Mouse (Mus musculus): ENCODE data around the gene Dlgap1. TPM values are rescaled to one million over a fixed set of nuclear protein-coding genes. Genes with fewer than 3 reads are reported as not detected.
A peak's percentile ranks its signal among the peaks of the same experiment; 100 is the strongest.
"Not testable (repeated sequence)": the region's sequence is repeated elsewhere in the genome, so short reads cannot be mapped to it uniquely, and the experiment has no call there.

The Dlgap1 gene
- polyA plus RNA-seq, 1 experiment from 2014 or later = 1.3 TPM

- no peak overlapping the region for H3K4me2 ChIP-seq (ENCODE audit: low read depth, low read length)
- no peak overlapping the region for H3K4me3 ChIP-seq (ENCODE audit: low read length)
- no peak overlapping the region for H3K9ac ChIP-seq (ENCODE audit: low read depth, low read length)
- H3K27me3 ChIP-seq (replicated peaks; ENCODE audit: control insufficient read depth, insufficient read depth, low read length) = no peaks in the 10 kb centered on the region
- 84% methylated on average over 2 of the region's 2 CpGs for WGBS
- H3K36me3 ChIP-seq (ENCODE audit: control insufficient read depth, insufficient read depth, low read length) = no peaks in the 10 kb centered on the region
- no peak for ATAC-seq
- H3K4me1 ChIP-seq (ENCODE audit: control insufficient read depth, insufficient read depth, low read length) = 0 out of 2 replicates have a peak, but pooled peaks cover 4% of the 10 kb centered on the region
- no peaks in the 10 kb centered on the region for H3K9me3 ChIP-seq (ENCODE audit: control insufficient read depth, low read length)
- H3K27ac ChIP-seq (ENCODE audit: low read length) = no peak overlapping the region
Observed at GRCm38 (mm10) chr17:70828569-70828968, 859.7 kb downstream of the Dlgap1 start.

GRCm38 (mm10) chr17:70829217-70829616 lies 860.3 kb downstream of the Dlgap1 start:
- no peak overlapping the region for H3K4me3 ChIP-seq (ENCODE audit: low read length)
- H3K27ac ChIP-seq (ENCODE audit: low read length) = no peak overlapping the region
- H3K9ac ChIP-seq (ENCODE audit: low read depth, low read length) = no peak overlapping the region
- no peak for ATAC-seq
- no peaks in the 10 kb centered on the region for H3K9me3 ChIP-seq (ENCODE audit: control insufficient read depth, low read length)
- H3K4me2 ChIP-seq (ENCODE audit: low read depth, low read length) = no peak overlapping the region
- WGBS = 86% methylated on average over 6 of the region's 6 CpGs
- 0 out of 2 replicates have a peak, but pooled peaks cover 6% of the 10 kb centered on the region for H3K4me1 ChIP-seq (ENCODE audit: control insufficient read depth, insufficient read depth, low read length)
- H3K27me3 ChIP-seq (replicated peaks; ENCODE audit: control insufficient read depth, insufficient read depth, low read length) = no peaks in the 10 kb centered on the region; the same call in 1 of the 2 replicates
- H3K36me3 ChIP-seq (ENCODE audit: control insufficient read depth, insufficient read depth, low read length) = no peaks in the 10 kb centered on the region

- Histone ChIP-seq H3K9me3 (ENCODE audit: control insufficient read depth, low read length) (no peaks in the 10 kb centered on the region), H3K4me2 (ENCODE audit: low read depth, low read length) (no peak overlapping the region), H3K36me3 (ENCODE audit: control insufficient read depth, insufficient read depth, low read length) (no peaks in the 10 kb centered on the region), H3K4me3 (ENCODE audit: low read length) (no peak overlapping the region), H3K4me1 (ENCODE audit: control insufficient read depth, insufficient read depth, low read length) (0 out of 2 replicates have a peak, but pooled peaks cover 13% of the 10 kb centered on the region), H3K27ac (ENCODE audit: low read length) (no peak overlapping the region), H3K9ac (ENCODE audit: low read depth, low read length) (no peak overlapping the region), H3K27me3 (replicated peaks; ENCODE audit: control insufficient read depth, insufficient read depth, low read length) (no peaks in the 10 kb centered on the region; the same call in 1 of the 2 replicates)
- 63% methylated on average over 23 of the region's 23 CpGs for WGBS
- no peak for ATAC-seq
Observed at GRCm38 (mm10) chr17:70829943-70830715, 861.3 kb downstream of the Dlgap1 start.

- no peaks in the 10 kb centered on the region for H3K9me3 ChIP-seq (ENCODE audit: control insufficient read depth, low read length)
- no peaks in the 10 kb centered on the region for H3K36me3 ChIP-seq (ENCODE audit: control insufficient read depth, insufficient read depth, low read length)
- no peak overlapping the region for H3K4me2 ChIP-seq (ENCODE audit: low read depth, low read length)
- no peaks in the 10 kb centered on the region; the same call in 1 of the 2 replicates for H3K27me3 ChIP-seq (replicated peaks; ENCODE audit: control insufficient read depth, insufficient read depth, low read length)
- H3K4me1 ChIP-seq (ENCODE audit: control insufficient read depth, insufficient read depth, low read length) = 0 out of 2 replicates have a peak, but pooled peaks cover 17% of the 10 kb centered on the region
- H3K9ac ChIP-seq (ENCODE audit: low read depth, low read length) = no peak overlapping the region
- no peak for ATAC-seq
- 40% methylated on average over 4 of the region's 4 CpGs for WGBS
- H3K4me3 ChIP-seq (ENCODE audit: low read length) = no peak overlapping the region
- peak overlapping the region; percentile 45; the same call in 1 of the 2 replicates for H3K27ac ChIP-seq (ENCODE audit: low read length)
Observed at GRCm38 (mm10) chr17:70831591-70831990, 862.7 kb downstream of the Dlgap1 start.

GRCm38 (mm10) chr17:70832544-70832943 lies 863.7 kb downstream of the Dlgap1 start:
- WGBS = 86% methylated on average over 9 of the region's 9 CpGs
- no peak for ATAC-seq
- no peak overlapping the region for H3K4me3 ChIP-seq (ENCODE audit: low read length)
- H3K9me3 ChIP-seq (ENCODE audit: control insufficient read depth, low read length) = no peaks in the 10 kb centered on the region
- H3K4me1 ChIP-seq (ENCODE audit: control insufficient read depth, insufficient read depth, low read length) = 0 out of 2 replicates have a peak, but pooled peaks cover 17% of the 10 kb centered on the region
- no peak overlapping the region for H3K4me2 ChIP-seq (ENCODE audit: low read depth, low read length)
- H3K27me3 ChIP-seq (replicated peaks; ENCODE audit: control insufficient read depth, insufficient read depth, low read length) = no peaks in the 10 kb centered on the region; the same call in 1 of the 2 replicates
- H3K9ac ChIP-seq (ENCODE audit: low read depth, low read length) = no peak overlapping the region
- H3K36me3 ChIP-seq (ENCODE audit: control insufficient read depth, insufficient read depth, low read length) = no peaks in the 10 kb centered on the region
- no peak overlapping the region for H3K27ac ChIP-seq (ENCODE audit: low read length)

- peak overlapping the region; percentile 77 for H3K27ac ChIP-seq (ENCODE audit: low read length)
- 0 out of 2 replicates have a peak, but pooled peaks cover 17% of the 10 kb centered on the region for H3K4me1 ChIP-seq (ENCODE audit: control insufficient read depth, insufficient read depth, low read length)
- no peaks in the 10 kb centered on the region for H3K36me3 ChIP-seq (ENCODE audit: control insufficient read depth, insufficient read depth, low read length)
- H3K4me2 ChIP-seq (ENCODE audit: low read depth, low read length) = peak overlapping the region; percentile 89
- H3K27me3 ChIP-seq (replicated peaks; ENCODE audit: control insufficient read depth, insufficient read depth, low read length) = no peaks in the 10 kb centered on the region; the same call in 1 of the 2 replicates
- no peaks in the 10 kb centered on the region for H3K9me3 ChIP-seq (ENCODE audit: control insufficient read depth, low read length)
- WGBS = 2% methylated on average over 29 of the region's 29 CpGs
- peak overlapping the region; percentile 56 for H3K9ac ChIP-seq (ENCODE audit: low read depth, low read length)
- H3K4me3 ChIP-seq (ENCODE audit: low read length) = peak overlapping the region; percentile 45
- ATAC-seq = peak; percentile 85
Observed at GRCm38 (mm10) chr17:70834430-70834965, 865.6 kb downstream of the Dlgap1 start.

- WGBS = 7% methylated on average over 10 of the region's 10 CpGs
- peak; percentile 58 for ATAC-seq
Observed at GRCm38 (mm10) chr17:70835071-70835790, 866.4 kb downstream of the Dlgap1 start.

GRCm38 (mm10) chr17:70836820-70837219 lies 867.9 kb downstream of the Dlgap1 start:
- no peak overlapping the region for H3K9ac ChIP-seq (ENCODE audit: low read depth, low read length)
- ATAC-seq = no peak
- H3K27ac ChIP-seq (ENCODE audit: low read length) = no peak overlapping the region
- H3K4me2 ChIP-seq (ENCODE audit: low read depth, low read length) = no peak overlapping the region
- H3K36me3 ChIP-seq (ENCODE audit: control insufficient read depth, insufficient read depth, low read length) = no peaks in the 10 kb centered on the region
- no peaks in the 10 kb centered on the region; the same call in 1 of the 2 replicates for H3K27me3 ChIP-seq (replicated peaks; ENCODE audit: control insufficient read depth, insufficient read depth, low read length)
- 0 out of 2 replicates have a peak, but pooled peaks cover 15% of the 10 kb centered on the region for H3K4me1 ChIP-seq (ENCODE audit: control insufficient read depth, insufficient read depth, low read length)
- no peaks in the 10 kb centered on the region for H3K9me3 ChIP-seq (ENCODE audit: control insufficient read depth, low read length)
- WGBS = 63% methylated on average over 7 of the region's 7 CpGs
- H3K4me3 ChIP-seq (ENCODE audit: low read length) = no peak overlapping the region

More at GRCm38 (mm10) chr17:70835071-70835790, 866.4 kb downstream of the Dlgap1 start:
- Histone ChIP-seq H3K27ac (ENCODE audit: low read length) (peak overlapping the region; percentile 77), H3K4me2 (ENCODE audit: low read depth, low read length) (peak overlapping the region; percentile 89), H3K9ac (ENCODE audit: low read depth, low read length) (peak overlapping the region; percentile 56), H3K36me3 (ENCODE audit: control insufficient read depth, insufficient read depth, low read length) (no peaks in the 10 kb centered on the region), H3K4me1 (ENCODE audit: control insufficient read depth, insufficient read depth, low read length) (0 out of 2 replicates have a peak, but pooled peaks cover 17% of the 10 kb centered on the region), H3K4me3 (ENCODE audit: low read length) (peak overlapping the region; percentile 45), H3K9me3 (ENCODE audit: control insufficient read depth, low read length) (no peaks in the 10 kb centered on the region), H3K27me3 (replicated peaks; ENCODE audit: control insufficient read depth, insufficient read depth, low read length) (no peaks in the 10 kb centered on the region; the same call in 1 of the 2 replicates)

- 90% methylated on average over 6 of the region's 6 CpGs for WGBS
- not testable (repeated sequence) for H3K27me3 ChIP-seq (replicated peaks; ENCODE audit: control insufficient read depth, insufficient read depth, low read length); H3K9ac ChIP-seq (ENCODE audit: low read depth, low read length); H3K4me2 ChIP-seq (ENCODE audit: low read depth, low read length); H3K4me3 ChIP-seq (ENCODE audit: low read length); H3K27ac ChIP-seq (ENCODE audit: low read length); ATAC-seq; H3K36me3 ChIP-seq (ENCODE audit: control insufficient read depth, insufficient read depth, low read length); H3K9me3 ChIP-seq (ENCODE audit: control insufficient read depth, low read length)
- 0 out of 2 replicates have a peak, but pooled peaks cover 15% of the 10 kb centered on the region for H3K4me1 ChIP-seq (ENCODE audit: control insufficient read depth, insufficient read depth, low read length)
Observed at GRCm38 (mm10) chr17:70837474-70837873, 868.6 kb downstream of the Dlgap1 start.
